Mouse (Mus musculus): ENCODE results near the gene Flrt1.
A peak's percentile ranks its signal among the peaks of the same experiment; 100 is the strongest.
"Not testable (repeated sequence)": the region's sequence is repeated elsewhere in the genome, so short reads cannot be mapped to it uniquely, and the experiment has no call there.

Flrt1 gene

GRCm38 (mm10) chr19:7068661-7069531 lies 36.6 kb downstream of the Flrt1 start:
- peak; percentile 53 for DNase-seq (ENCODE audit: low spot score)

DNA sequence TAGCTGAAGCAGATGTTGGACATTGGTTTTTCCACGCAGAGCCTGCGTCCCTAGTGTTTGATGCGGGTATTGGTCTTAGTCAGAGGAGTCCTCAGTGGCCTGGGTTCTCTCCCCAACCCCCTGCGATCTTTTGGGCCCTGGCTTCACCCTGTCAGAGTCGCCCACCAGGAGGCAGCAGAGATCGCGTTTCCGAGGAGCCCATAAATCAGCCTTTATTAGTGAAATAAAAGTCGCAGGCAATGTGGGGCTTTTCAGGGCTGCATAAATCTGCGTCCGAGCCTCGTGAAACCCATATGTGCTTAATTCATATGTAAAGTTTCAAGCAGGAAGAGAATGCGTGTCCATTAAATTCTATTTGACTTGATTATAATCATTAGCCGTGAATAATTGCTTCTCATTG lies 37.4 kb downstream of the Flrt1 start:
- DNase-seq (ENCODE audit: low spot score): peak; percentile 92

- no peak for DNase-seq (ENCODE audit: low spot score)
Measured at GRCm38 (mm10) chr19:7067344-7068050, 38.0 kb downstream of the Flrt1 start.

- DNase-seq (ENCODE audit: low spot score): no peak
Measured at GRCm38 (mm10) chr19:7066828-7067342, 38.6 kb downstream of the Flrt1 start.

- DNase-seq (ENCODE audit: low spot score): peak; percentile 69
Measured at GRCm38 (mm10) chr19:7066034-7066827, 39.3 kb downstream of the Flrt1 start.

DNA sequence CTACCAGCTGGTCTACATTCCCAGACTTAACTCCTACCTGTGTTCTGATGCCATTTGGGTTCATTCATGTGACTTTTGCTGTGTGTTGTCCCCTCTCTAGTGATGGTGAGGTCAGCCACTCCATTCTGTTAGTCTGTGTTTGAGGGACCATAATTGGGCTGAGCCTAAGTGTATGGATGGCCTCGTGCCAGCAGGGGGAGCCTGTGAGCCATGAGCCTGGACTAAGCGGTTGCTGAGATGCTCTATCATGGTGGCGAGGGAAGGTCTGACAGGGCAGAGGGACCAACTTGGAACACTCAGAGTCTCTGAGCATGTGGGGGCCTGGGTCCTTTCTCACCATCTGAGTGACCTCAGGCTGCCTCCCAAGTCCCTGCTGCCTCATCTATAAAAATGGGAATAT lies 41.0 kb downstream of the Flrt1 start:
- peak; percentile 96 for DNase-seq (ENCODE audit: low spot score)

- no peak for DNase-seq (ENCODE audit: low spot score)
Measured at GRCm38 (mm10) chr19:7062916-7063315, 42.6 kb downstream of the Flrt1 start.

DNA sequence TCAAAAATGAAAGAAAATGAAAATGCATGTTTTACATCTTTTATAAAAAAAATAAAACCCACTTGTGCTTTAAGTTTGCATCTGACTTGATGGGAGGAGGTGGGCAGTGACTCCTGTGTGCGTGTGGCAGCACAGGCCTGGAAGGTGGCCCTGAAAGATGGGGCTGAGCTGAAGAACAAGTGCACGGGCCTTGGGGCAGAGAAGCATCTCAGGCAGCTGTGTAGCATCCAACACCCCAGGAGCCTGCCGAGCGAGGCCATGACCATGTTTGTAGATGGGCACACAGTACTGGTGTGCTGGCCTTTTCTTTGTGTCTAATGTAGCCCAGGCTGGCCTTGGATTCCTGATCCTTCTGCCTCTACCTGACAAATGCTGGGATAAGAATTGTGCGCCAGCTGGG lies 43.4 kb downstream of the Flrt1 start:
- no peak for DNase-seq (ENCODE audit: low spot score)

DNA sequence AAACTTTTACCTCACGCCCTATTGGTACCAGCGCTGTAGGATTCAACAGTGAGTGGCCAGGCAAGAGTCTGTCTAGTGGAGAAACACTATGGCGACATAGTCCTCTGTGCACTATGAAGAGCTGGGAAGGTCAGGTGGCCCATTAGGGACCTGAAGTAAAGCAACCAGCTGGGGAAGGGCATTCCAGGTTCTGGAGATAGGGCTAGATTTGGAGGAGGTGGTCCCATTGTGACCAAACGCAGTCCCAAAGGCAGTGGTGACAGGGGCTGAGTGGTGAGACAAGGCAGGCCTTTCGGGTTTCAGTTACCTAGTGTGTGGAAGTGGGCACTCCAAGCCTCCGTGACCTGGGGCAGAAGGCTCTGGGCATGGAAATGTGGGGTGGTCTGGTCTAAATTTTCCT lies 47.0 kb downstream of the Flrt1 start:
- DNase-seq (ENCODE audit: low spot score): no peak

- DNase-seq (ENCODE audit: low spot score): peak; percentile 89
Measured at GRCm38 (mm10) chr19:7057722-7058207, 47.8 kb downstream of the Flrt1 start.

DNA sequence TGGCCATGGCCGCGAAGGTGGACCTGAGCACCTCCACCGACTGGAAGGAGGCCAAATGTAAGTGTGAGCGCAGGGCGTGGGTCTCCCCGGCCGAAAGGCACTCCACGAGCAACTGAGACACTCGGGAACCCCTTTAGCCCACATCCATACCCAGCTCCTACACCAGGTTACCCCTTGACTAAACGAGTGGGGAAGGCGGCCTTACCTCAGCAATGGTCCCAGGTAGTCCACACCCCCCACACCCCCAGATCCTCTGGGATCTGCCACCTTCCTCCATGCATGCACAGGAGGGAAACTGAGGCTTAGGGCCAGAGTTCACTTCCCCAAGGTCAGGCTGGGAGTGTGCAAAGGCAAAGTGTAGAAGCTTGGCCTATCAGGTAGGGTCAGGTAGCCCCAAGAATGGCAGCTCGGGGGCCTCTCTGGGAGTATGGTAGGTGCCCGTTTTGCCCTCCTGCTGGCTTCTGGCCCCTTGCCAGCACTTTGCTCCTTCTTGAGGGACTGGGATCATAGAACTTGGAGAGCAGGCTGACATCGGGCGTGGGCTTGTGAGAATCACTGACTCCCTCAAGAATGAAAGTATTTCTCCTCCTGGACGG lies 48.3 kb downstream of the Flrt1 start:
- no peak for DNase-seq (ENCODE audit: low spot score)

DNA sequence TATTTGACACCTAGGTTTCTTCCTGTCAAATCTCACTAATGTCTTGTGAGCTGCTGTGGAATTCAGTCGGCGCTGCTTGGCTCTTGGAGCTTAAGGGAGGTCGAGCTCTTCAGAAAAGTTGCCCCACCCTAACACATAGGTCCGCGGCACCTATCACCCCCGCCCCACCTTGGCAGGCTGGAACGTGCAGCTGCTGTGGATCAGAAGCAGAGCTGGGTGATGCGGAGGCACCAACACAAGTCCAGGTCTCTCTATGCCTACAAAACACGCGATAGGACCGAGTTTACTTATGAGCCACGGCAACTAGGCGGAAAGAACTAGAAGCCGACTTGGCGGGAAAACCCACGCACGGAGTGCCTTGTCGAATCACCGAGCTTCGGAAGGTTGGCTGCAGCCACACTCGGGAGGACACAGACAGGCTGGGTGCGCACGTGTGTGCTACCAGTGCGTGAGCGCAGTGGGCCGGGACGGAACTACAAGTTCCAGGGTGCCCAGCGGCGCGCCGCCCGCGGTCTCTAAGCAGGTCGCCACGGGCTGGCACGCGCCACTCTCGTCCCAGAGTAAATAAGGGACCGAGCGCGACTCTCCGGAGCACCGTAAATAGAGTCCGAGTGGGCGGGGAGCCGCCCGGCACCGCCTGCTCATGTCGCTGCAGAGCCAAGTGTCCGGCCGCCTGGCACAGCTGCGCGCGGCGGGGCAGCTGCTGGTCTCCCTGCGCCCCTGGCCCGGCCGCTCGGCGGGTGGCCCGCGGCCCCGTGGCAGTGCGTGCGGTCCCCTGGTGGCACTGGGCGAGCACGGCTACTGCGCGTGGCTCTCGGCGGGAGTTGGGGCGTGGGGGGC lies 49.1 kb downstream of the Flrt1 start, which contains the start of gene Macrod1:
TSS of gene Macrod1 (plus strand) at position 563 of the 840 bp plus-strand sequence.
- DNase-seq (ENCODE audit: low spot score): peak; percentile 77

GRCm38 (mm10) chr19:7055173-7055572 lies 50.4 kb downstream of the Flrt1 start:
- DNase-seq (ENCODE audit: low spot score): no peak

- DNase-seq (ENCODE audit: low spot score): no peak
Measured at GRCm38 (mm10) chr19:7054772-7055171, 50.8 kb downstream of the Flrt1 start.

GRCm38 (mm10) chr19:7053382-7053781 lies 52.1 kb downstream of the Flrt1 start:
- DNase-seq (ENCODE audit: low spot score): not testable (repeated sequence)

DNA sequence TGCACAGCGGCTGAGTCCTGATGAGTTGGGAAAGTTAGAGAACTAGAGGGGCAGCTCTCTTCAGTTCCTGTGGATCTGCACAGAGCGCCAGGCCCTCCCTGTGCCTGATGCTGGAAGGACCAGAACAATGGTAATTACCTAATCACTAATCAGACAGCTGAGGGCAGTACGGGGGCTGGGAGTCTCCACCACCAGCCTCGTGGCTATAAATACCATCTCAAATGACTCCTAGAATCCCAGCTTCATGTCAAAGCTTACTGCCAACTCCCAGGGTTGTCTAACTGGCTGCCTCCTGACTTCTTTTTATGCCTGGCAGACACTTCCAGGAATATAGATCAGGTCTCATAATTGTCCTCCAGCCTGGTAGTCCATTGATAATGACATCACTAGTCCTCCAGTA lies 60.8 kb downstream of the Flrt1 start:
- no peak for DNase-seq (ENCODE audit: low spot score)

GRCm38 (mm10) chr19:7044279-7044678 lies 61.2 kb downstream of the Flrt1 start:
- no peak for DNase-seq (ENCODE audit: low spot score)

Measured in retina, embryonic 14.5 days (tissue).